Mouse (Mus musculus) left cerebral cortex, postnatal 14 days (tissue): ENCODE results near the gene Ric8a. TPM values are rescaled to one million over a fixed set of nuclear protein-coding genes. Genes with fewer than 3 reads are reported as not detected.

Experiments
- DNase-seq, 2 experiments: peaks; one replicate each; pipeline ENCODE4 v3.0.0; 2021 to 2022; ENCODE audit warnings: low spot score in 2 of 2, mixed read lengths in 1 of 2
- intact Hi-C: fragments of 180-260 bp; cut with DNase I; formaldehyde crosslinking; loops from one replicate; pipeline ENCODE4 v1.15.1; 2025
- total RNA-seq, 2 experiments: library from RNA; stranded (reverse); gene quantifications; 2 replicates each; pipeline ENCODE4 v1.2.3; 2021

Gene Ric8a
- total RNA-seq, 2 experiments from 2014 or later, result 77.1 to 81.7 TPM

- intact Hi-C loops, result no loop called here
- peak in 1 of 2 experiments; percentile 29 for DNase-seq
Observed at GRCm38 (mm10) chr7:140912293-140912692, 55.5 kb downstream of the Ric8a start.

GRCm38 (mm10) chr7:140912846-140913482 lies 56.2 kb downstream of the Ric8a start:
- no peak for DNase-seq
- intact Hi-C loops, result no loop called here

Other genes with a start within 250 kb of the Ric8a start
- gene Olfr61, start 228.0 kb upstream of the Ric8a start, total RNA-seq, result not detected
- not detected for gene Olfr53, start 210.5 kb upstream of the Ric8a start, total RNA-seq
- gene Olfr539, start 197.0 kb upstream of the Ric8a start, total RNA-seq, result under 1 TPM; 0.06 to 0.07 TPM
- not detected for gene Olfr45, start 175.0 kb upstream of the Ric8a start, total RNA-seq
- gene Olfr541, start 159.7 kb upstream of the Ric8a start, total RNA-seq, result not detected
- not detected for gene Cyp2e1, start 93.2 kb upstream of the Ric8a start, total RNA-seq
- under 1 TPM; 0.24 to 0.38 TPM for gene Syce1, start 69.1 kb upstream of the Ric8a start, total RNA-seq
- 10 to 100 TPM; 15.3 to 16.3 TPM for gene Zfp941, start 34.8 kb upstream of the Ric8a start, total RNA-seq
- 1 to 10 TPM; 1.1 to 1.5 TPM for gene Urah, start 21.9 kb upstream of the Ric8a start, total RNA-seq
- not detected for gene Scgb1c1, start 11.4 kb upstream of the Ric8a start, total RNA-seq
- not detected for gene Odf3, start 9.2 kb upstream of the Ric8a start, total RNA-seq
- under 1 TPM; 0.93 to 0.99 TPM for gene Gm45785, start 626 bp upstream of the Ric8a start, total RNA-seq
- gene Bet1l, start 620 bp downstream of the Ric8a start, total RNA-seq, result 10 to 100 TPM; 25.4 to 27.2 TPM
- 100 to 1,000 TPM; 128 to 133 TPM for gene Psmd13, start 25.0 kb downstream of the Ric8a start, total RNA-seq
- 10 to 100 TPM; 66.2 to 67.2 TPM for gene Sirt3, start 25.4 kb downstream of the Ric8a start, total RNA-seq
- 1 to 10 TPM in 1 of 2 experiments, not detected in 1; 1.6 TPM for gene Cox8b, start 43.5 kb downstream of the Ric8a start, total RNA-seq
- gene Nlrp6, start 63.9 kb downstream of the Ric8a start, total RNA-seq, result under 1 TPM; 0.36 to 0.37 TPM
- gene Pgghg, start 84.4 kb downstream of the Ric8a start, total RNA-seq, result 1 to 10 TPM; 3.8 to 3.9 TPM
- not detected for gene Ifitm5, start 93.3 kb downstream of the Ric8a start, total RNA-seq
- gene Gm45717, start 99.0 kb downstream of the Ric8a start, total RNA-seq, result not detected
- gene Ifitm2, start 99.0 kb downstream of the Ric8a start, total RNA-seq, result 10 to 100 TPM; 11.5 to 15.0 TPM
- 1 to 10 TPM; 4.7 to 4.9 TPM for gene Ifitm1, start 110.3 kb downstream of the Ric8a start, total RNA-seq
- gene Ifitm3, start 153.8 kb downstream of the Ric8a start, total RNA-seq, result 10 to 100 TPM in 1 of 2 experiments, 1 to 10 TPM in 1; 9.1 to 10.3 TPM
- not detected for gene Ifitm6, start 161.0 kb downstream of the Ric8a start, total RNA-seq
- gene Gm17387, start 172.2 kb downstream of the Ric8a start, total RNA-seq, result not detected
- 10 to 100 TPM; 92.9 to 93.9 TPM for gene B4galnt4, start 204.1 kb downstream of the Ric8a start, total RNA-seq
- gene Pkp3, start 221.3 kb downstream of the Ric8a start, total RNA-seq, result under 1 TPM in 1 of 2 experiments, not detected in 1; 0.55 TPM
- 1 to 10 TPM; 2.5 to 2.6 TPM for gene Sigirr, start 243.6 kb downstream of the Ric8a start, total RNA-seq